Mouse (Mus musculus): ENCODE measurements at regions not wholly inside any gene's neighbourhood (a gene's known extent, or its start where the extent isn't known, plus 50 kb on each side); places are given as distances from the start of the nearest gene placed in this dataset.

- DNase-seq, result no peak
These were observed 173.6 kb downstream of the Mreg start for GRCm38 (mm10) chr1:72038518-72038917.

- DNase-seq, result no peak
These were observed 175.5 kb downstream of the Mreg start for GRCm38 (mm10) chr1:72036600-72036999.

DNA sequence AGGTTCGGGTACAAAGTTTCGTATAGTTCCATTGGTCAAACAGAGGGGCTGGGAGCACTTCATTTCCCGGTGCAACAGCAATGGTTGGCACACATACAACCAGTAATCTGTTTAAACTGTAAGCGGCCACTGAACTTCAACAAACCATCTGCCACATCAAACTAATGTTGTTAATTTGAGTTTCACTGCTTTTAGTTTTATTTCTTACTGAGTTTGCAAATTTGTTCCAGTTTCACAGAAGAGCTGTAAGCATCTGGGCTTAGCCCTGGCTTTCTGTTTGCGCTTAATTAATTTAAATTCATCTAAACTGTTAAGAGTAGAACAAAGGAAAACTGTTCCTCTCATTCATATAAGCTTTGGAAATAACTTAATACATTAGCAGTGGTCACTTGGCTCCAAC lies 176.0 kb downstream of the Mreg start:
- DNase-seq, result no peak

GRCm38 (mm10) chr1:72033941-72034340 lies 178.2 kb downstream of the Mreg start:
- DNase-seq, result no peak

DNA sequence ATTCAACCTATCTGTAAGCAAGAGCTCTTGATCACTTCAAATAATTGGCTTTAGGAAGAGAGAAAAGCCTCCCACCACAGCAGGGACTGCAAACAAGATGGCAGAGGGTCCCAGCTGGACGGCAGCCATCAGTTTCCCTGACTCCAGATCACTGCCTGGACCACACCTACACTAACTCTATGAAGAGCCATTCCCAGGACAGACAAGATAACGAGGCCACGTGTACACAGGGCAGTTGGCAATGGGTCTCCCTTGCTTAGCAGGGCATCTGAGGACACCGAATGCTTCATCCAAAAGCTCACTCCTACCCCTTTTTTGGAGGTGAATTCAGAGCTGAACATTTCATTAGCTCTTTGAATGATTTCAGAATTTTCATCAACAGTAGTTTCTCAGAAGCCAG lies 179.9 kb downstream of the Mreg start:
- peak; percentile 35 to 41 for DNase-seq

- DNase-seq, result no peak
These were observed 181.2 kb downstream of the Mreg start for GRCm38 (mm10) chr1:72030763-72031405.

GRCm38 (mm10) chr1:72029625-72030024 lies 182.5 kb downstream of the Mreg start:
- no peak for DNase-seq

DNA sequence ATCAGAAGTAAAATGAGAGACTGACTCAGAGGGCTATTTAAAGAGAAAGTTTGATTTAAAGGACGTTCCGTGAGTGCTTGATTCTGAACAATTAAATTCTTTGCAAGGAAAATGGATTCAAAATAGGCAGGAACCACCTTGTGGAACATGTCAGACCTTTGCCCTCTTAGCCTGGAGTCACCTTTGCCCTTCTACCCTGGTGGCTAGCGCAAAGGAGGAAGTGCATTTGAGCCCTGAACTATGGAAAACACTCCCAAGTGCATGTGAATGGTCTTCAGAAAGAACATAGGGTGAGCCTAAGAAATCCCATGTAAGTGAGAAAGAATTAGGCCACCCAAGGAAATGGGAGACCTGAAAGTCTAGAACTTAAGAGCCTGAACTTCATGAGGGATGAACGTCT lies 185.2 kb downstream of the Mreg start:
- DNase-seq, result no peak

GRCm38 (mm10) chr1:72022631-72023030 lies 189.5 kb downstream of the Mreg start:
- DNase-seq, result no peak

GRCm38 (mm10) chr1:72018479-72019222 lies 193.5 kb downstream of the Mreg start:
- DNase-seq, result no peak

DNA sequence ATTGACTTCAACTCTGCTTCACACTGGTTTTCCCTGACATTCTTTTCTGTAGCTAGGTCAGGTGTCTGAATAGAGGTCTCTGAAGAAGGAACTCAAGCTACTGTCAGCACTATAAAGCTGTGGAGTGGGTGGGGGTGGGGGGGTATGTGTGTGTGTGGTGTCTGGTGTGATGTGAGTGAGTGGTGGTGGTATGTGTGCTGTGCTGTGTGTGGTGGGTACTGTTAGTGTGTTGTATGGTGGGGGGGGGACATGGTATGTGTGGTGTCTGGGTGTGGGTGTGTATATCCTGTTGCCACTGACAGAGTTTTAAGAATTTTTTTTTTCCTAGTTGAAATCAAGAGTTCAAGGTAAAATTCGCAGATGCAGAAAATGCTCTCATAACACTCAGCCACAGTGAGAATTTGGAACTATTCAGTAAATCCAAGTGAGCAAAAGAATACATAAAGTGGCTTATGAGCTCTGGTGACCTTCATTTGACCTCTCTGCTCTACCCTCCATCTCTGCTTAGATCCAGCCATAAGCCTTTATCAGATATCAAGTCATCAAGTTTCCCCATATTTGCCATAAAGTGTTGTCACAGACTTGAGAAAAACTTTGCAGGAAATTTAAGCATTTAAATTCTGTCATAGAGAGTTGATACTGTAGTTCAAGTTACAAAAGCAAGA lies 194.2 kb downstream of the Mreg start:
- DNase-seq, result no peak

- DNase-seq, result no peak
These were observed 196.6 kb downstream of the Mreg start for GRCm38 (mm10) chr1:72015471-72015870.

- DNase-seq, result no peak
These were observed 197.5 kb downstream of the Mreg start for GRCm38 (mm10) chr1:72014580-72014979.

DNA sequence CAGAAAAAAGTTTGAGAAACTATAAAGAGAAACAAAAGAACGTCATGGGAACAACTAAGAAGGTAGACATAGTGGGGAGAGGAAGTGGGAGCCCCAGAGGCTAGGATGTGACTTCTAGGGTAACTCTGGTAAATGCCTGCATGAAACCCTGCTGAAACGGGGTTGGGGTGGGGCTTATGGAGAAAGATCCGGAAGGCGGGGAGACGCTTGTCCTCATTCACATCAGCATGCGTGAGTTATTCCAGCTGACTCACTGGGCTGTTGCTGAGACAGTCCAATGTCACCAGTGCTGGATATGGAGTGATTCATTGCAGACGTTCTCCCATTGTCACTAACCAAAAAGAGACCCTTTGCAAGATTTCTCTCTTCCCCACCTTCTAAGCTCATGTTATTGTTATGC lies 198.2 kb downstream of the Mreg start:
- DNase-seq, result no peak

DNA sequence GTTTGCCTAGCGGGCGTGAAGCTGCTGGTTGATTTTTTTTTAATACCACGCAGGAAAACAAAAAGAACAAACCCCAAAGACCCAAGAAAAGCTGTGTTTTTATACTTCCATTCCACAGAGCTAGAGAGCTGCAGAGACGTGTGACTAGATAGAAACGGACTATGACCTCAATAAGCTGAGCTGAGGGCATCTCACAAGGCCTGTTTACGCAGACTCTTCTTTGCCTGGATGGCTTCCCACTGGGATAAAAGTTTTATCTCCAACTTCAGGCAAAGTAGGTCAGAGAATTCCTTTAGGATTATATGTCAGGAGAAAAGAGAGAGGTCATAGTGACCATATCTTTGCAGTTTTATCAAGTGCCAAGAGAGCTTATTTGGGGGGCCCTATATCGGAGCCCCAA lies 199.4 kb downstream of the Mreg start:
- DNase-seq, result no peak

- DNase-seq, result no peak
These were observed 202.7 kb downstream of the Mreg start for GRCm38 (mm10) chr1:72009270-72009928.

DNA sequence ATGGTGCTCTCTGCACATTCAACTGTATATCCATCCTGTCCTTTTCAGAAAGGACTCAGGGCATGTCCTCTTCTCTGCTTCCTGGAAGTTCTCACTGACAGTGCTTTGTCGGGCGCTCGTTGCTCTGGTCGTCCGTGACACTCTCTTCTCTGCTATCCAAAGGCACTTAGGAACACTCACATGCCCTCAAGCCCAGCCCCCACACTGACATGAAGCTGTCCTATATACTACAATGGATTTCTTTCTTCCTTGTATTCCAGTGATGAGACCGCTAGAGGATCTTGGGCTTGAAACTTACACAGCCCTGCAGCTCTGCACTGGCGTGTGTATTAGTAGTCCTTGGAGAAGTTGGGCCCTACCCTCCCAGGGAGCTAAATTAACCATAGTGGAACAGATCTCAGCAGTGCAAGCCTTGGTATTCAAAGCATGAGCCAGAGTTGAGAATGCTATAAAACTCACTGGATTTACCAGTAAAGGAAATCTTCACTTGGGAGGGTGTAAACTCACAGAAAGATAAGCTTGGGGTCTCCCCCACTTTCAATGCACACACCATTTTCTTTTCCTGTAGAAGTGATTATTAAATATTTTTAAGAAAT lies 205.3 kb downstream of the Mreg start:
- no peak for DNase-seq

DNA sequence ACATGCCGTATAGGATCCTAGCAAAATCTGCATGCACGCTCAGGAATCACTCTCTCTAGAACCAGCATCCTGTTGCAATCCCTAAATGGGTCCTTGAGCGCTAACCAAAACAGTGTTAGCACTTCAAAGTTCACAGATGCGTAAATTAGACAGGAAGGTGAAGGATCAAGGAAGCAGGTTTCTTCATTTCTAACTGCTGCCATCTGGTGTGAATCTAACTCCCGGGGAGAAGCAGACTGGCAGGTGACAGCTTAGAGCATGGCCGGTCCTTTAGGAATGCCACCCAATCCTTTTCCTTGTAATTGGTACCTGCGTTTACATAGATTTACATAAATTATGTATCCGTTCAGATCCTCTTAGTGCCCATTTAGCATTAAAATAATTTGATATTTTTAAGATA lies 206.2 kb downstream of the Mreg start:
- DNase-seq, result no peak

- no peak for DNase-seq
These were observed 206.6 kb downstream of the Mreg start for GRCm38 (mm10) chr1:72005550-72005949.

- DNase-seq, result no peak
These were observed 208.5 kb downstream of the Mreg start for GRCm38 (mm10) chr1:72003424-72004278.

- no peak for DNase-seq
These were observed 209.5 kb downstream of the Mreg start for GRCm38 (mm10) chr1:72002471-72003116.

GRCm38 (mm10) chr1:72000741-72001140 lies 211.4 kb downstream of the Mreg start:
- DNase-seq, result no peak
